Mouse (Mus musculus): ENCODE results near the gene Cfap221. TPM values are rescaled to one million over a fixed set of nuclear protein-coding genes. Genes with fewer than 3 reads are reported as not detected.

Gene Cfap221
- total and polyA plus RNA-seq, 2 experiments from 2014 or later = 0.25 TPM; not detected in 1

DNA sequence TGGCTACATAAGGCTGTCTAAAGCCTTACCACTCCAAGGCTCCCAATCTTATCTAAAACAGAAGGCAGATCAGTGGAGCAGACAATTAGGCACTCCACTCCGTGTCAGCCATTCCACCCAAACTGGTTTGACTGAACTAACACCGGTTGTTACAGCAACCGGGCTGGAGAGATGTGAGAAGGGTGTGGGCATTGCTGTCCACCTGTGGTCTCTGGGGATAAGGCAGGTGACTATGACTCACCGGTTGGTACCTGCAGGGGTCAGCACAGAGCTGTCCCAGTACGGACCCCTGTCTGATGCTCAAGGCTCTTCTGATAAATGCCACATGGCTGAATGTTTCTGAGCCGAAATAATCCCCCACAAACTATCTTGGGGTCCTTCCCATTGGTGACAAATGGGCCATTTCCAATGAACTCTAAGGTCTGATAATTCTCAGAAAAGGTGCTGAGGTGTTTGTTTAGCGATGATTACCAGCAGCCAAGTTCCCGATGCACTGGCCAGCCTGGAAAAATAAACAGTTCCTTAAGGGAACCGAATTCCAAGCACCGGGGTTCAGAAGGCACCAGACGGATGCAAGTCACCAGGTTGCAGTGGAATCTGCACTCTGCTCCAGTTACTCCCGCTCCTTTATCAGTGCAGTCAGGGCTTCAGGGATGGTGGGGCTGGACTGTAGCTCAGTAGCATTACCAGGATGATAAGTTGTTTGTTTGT, 31.1 kb downstream of the Cfap221 start:
- WGBS = 62% methylated on average over 12 of the region's 12 CpGs
- Histone ChIP-seq H3K9me3 (ENCODE audit: low read length) (no peaks in the 10 kb centered on the region), H3K27ac (no peak overlapping the region), H3K4me1 (ENCODE audit: insufficient read depth, low read length) (no peaks in the 10 kb centered on the region), H3K4me2 (ENCODE audit: low read depth, low read length) (no peak overlapping the region), H3K9ac (replicated peaks; ENCODE audit: low read length) (no peak overlapping the region), H3K4me3 (ENCODE audit: low read length) (no peak overlapping the region), H3K27me3 (ENCODE audit: insufficient read depth, low read length) (no peaks in the 10 kb centered on the region), H3K36me3 (ENCODE audit: insufficient read depth, low read length) (no peaks in the 10 kb centered on the region)
- DNase-seq (ENCODE audit: low spot score) = no peak
- TF ChIP-seq CTCF (IDR thresholded peaks at IDR 0.05; ENCODE audit: low read depth) = no peak
- no peak for ATAC-seq

DNA sequence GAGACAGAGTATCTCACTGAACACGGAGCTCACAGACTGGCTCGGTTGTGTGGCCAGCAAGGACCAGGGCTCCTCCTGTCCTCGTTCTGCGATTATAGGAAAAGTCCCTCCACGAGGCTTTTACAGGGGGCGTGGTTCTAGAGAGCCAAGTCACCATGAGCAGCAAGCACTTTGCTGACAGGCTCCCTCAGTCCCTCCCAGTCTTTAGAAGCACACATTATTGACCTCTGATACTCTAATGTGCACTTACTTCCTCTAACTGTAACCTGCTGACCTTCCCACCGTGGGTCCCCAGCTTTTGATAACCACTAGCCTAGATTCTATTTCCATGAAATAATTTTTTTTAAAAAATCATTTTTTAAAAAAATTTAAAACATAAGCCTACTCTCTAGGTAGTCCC, 37.1 kb downstream of the Cfap221 start:
- Histone ChIP-seq H3K4me2 (ENCODE audit: low read depth, low read length) (no peak overlapping the region), H3K36me3 (ENCODE audit: insufficient read depth, low read length) (no peaks in the 10 kb centered on the region), H3K4me1 (ENCODE audit: insufficient read depth, low read length) (no peaks in the 10 kb centered on the region), H3K27ac (no peak overlapping the region), H3K9ac (replicated peaks; ENCODE audit: low read length) (no peak overlapping the region), H3K27me3 (ENCODE audit: insufficient read depth, low read length) (no peaks in the 10 kb centered on the region), H3K9me3 (ENCODE audit: low read length) (no peaks in the 10 kb centered on the region), H3K4me3 (ENCODE audit: low read length) (no peak overlapping the region)
- no peak for DNase-seq (ENCODE audit: low spot score)
- WGBS = 72% methylated on average over 7 of the region's 7 CpGs
- no peak for ATAC-seq
- TF ChIP-seq CTCF (IDR thresholded peaks at IDR 0.05; ENCODE audit: low read depth) = no peak

DNA sequence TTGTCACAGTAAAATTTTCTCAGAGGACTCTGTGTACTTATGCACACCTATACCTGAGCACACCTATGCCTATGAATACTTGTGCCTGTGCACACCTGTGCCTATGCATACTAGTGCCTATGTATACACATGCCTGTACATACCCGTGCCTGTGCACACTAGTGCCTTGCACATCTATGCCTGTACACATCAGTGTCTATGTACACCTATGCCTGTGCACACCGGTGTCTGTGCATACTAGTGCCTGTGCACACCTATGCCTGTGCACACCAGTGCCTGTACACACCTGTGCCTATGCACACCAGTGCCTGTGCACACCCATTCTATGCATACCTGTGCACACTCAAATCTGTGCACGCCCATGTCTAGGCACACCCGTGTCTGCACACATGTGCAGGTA, 37.6 kb downstream of the Cfap221 start:
- no peak for TF ChIP-seq CTCF (IDR thresholded peaks at IDR 0.05; ENCODE audit: low read depth)
- DNase-seq (ENCODE audit: low spot score) = no peak
- WGBS = 97% methylated on average over 4 of the region's 4 CpGs
- no peak overlapping the region for H3K27ac ChIP-seq
- no peak overlapping the region for H3K9ac ChIP-seq (replicated peaks; ENCODE audit: low read length)
- no peaks in the 10 kb centered on the region for H3K27me3 ChIP-seq (ENCODE audit: insufficient read depth, low read length)
- no peaks in the 10 kb centered on the region for H3K36me3 ChIP-seq (ENCODE audit: insufficient read depth, low read length)
- H3K9me3 ChIP-seq (ENCODE audit: low read length) = no peaks in the 10 kb centered on the region
- ATAC-seq = 0 out of 2 replicates have a peak, but pooled peaks have one; percentile 36
- no peak overlapping the region for H3K4me3 ChIP-seq (ENCODE audit: low read length)
- H3K4me2 ChIP-seq (ENCODE audit: low read depth, low read length) = no peak overlapping the region
- no peaks in the 10 kb centered on the region for H3K4me1 ChIP-seq (ENCODE audit: insufficient read depth, low read length)

DNA sequence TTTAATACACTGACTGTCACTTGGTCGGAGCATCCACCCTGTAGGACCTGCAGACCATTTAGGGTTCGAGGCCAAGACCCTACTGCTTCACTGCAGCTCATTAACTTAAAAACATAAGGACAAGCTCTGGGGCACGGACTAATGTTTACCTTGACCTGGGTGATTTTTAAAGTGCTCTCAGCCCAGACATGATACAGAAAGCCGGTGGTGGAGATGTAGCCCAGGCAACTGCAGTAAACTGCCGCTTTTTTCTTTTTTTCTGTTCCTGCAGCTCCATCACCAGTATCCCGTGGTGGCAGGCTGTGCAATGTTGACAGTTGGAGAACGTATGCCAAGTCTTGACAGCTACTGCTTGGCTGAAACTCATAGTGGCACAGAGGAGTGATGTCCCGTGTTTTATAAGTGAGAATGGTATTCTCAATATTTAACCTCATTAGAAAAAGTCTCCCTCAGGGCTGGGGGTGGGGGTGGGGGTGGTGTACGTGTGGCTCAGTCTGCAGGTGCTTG, 39.3 kb downstream of the Cfap221 start:
- H3K4me1 ChIP-seq (ENCODE audit: insufficient read depth, low read length) = no peaks in the 10 kb centered on the region
- H3K4me3 ChIP-seq (ENCODE audit: low read length) = no peak overlapping the region
- WGBS = 35% methylated on average over 9 of the region's 9 CpGs
- H3K4me2 ChIP-seq (ENCODE audit: low read depth, low read length) = no peak overlapping the region
- TF ChIP-seq CTCF (IDR thresholded peaks at IDR 0.05; ENCODE audit: low read depth) = no peak
- H3K36me3 ChIP-seq (ENCODE audit: insufficient read depth, low read length) = no peaks in the 10 kb centered on the region
- H3K27me3 ChIP-seq (ENCODE audit: insufficient read depth, low read length) = no peaks in the 10 kb centered on the region
- ATAC-seq = peak; percentile 64; the same call in 1 of the 2 replicates
- H3K9me3 ChIP-seq (ENCODE audit: low read length) = no peaks in the 10 kb centered on the region
- no peak overlapping the region for H3K27ac ChIP-seq
- no peak overlapping the region for H3K9ac ChIP-seq (replicated peaks; ENCODE audit: low read length)
- DNase-seq (ENCODE audit: low spot score) = peak; percentile 77

DNA sequence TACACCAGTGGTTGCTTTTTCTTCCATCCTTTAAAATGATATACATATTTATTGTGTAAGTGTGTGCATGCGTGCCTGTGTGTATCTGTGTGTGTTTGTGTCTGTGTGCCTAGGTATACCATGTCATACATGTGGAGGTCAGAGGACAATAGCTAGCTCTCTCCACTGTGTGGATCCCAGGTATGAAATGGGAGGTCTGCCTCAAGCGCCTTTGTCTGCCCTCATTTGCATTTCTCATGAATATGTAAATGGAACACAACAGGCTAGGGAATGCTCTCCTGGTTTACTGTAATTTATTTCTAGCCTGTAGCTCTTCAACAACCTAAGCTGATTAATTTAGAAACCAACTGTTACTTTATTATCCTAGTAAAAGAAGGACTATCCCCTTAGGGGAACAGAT, 42.4 kb downstream of the Cfap221 start:
- Histone ChIP-seq H3K9me3 (ENCODE audit: low read length) (no peaks in the 10 kb centered on the region), H3K4me3 (ENCODE audit: low read length) (no peak overlapping the region), H3K36me3 (ENCODE audit: insufficient read depth, low read length) (no peaks in the 10 kb centered on the region), H3K27me3 (ENCODE audit: insufficient read depth, low read length) (no peaks in the 10 kb centered on the region), H3K27ac (no peak overlapping the region), H3K9ac (replicated peaks; ENCODE audit: low read length) (no peak overlapping the region), H3K4me2 (ENCODE audit: low read depth, low read length) (no peak overlapping the region), H3K4me1 (ENCODE audit: insufficient read depth, low read length) (no peaks in the 10 kb centered on the region)
- WGBS = 50% methylated on average over 2 of the region's 2 CpGs
- ATAC-seq (peak; percentile 37; the same call in 1 of the 2 replicates), DNase-seq (ENCODE audit: low spot score) (no peak)
- no peak for TF ChIP-seq CTCF (IDR thresholded peaks at IDR 0.05; ENCODE audit: low read depth)

DNA sequence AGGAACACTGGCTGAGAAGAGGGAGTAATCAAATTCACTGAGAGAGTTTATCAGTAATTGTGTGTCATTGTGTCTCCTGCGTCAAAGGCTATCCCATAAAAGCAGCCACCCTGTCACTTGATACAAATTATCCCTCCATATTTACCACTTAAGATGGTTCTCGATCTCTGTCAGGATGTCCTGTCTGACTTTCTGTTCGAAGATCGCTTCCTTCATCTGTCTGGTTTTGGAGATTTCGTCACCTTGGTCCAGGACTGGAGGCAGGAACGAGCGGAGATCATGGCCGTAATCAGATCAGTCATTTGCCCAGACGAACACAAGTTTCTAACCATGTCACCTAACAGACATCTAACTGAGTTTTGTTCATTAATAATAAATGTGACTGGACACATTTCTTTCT, 43.6 kb downstream of the Cfap221 start:
- Histone ChIP-seq H3K4me2 (ENCODE audit: low read depth, low read length) (no peak overlapping the region), H3K9ac (replicated peaks; ENCODE audit: low read length) (no peak overlapping the region), H3K4me3 (ENCODE audit: low read length) (no peak overlapping the region), H3K36me3 (ENCODE audit: insufficient read depth, low read length) (no peaks in the 10 kb centered on the region), H3K27ac (no peak overlapping the region), H3K27me3 (ENCODE audit: insufficient read depth, low read length) (no peaks in the 10 kb centered on the region), H3K9me3 (ENCODE audit: low read length) (no peaks in the 10 kb centered on the region), H3K4me1 (ENCODE audit: insufficient read depth, low read length) (no peaks in the 10 kb centered on the region)
- DNase-seq (ENCODE audit: low spot score) = no peak
- no peak for ATAC-seq
- no peak for TF ChIP-seq CTCF (IDR thresholded peaks at IDR 0.05; ENCODE audit: low read depth)
- 90% methylated on average over 9 of the region's 9 CpGs for WGBS

DNA sequence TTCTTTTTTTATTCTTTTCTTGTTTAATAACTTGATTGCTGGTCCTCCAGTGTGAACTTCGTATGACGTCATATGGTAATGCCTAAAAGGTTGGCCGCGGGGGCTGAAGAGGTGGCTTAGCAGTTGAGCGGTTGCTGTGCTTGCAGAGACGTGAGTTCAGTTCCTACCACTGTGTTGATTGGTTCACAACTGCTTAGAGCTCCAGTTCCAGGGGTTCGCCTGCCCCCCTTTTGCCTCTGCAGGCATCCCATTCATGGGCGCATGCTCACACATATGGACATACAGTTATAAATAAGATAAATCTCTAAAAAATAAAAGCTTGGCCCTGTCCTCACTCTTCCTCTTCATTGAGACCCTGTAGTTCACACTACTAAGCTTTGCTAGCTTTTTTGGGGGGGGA, 46.9 kb downstream of the Cfap221 start:
- H3K27ac ChIP-seq = no peak overlapping the region
- no peak for TF ChIP-seq CTCF (IDR thresholded peaks at IDR 0.05; ENCODE audit: low read depth)
- no peak overlapping the region for H3K4me2 ChIP-seq (ENCODE audit: low read depth, low read length)
- H3K9ac ChIP-seq (replicated peaks; ENCODE audit: low read length) = no peak overlapping the region
- no peaks in the 10 kb centered on the region for H3K27me3 ChIP-seq (ENCODE audit: insufficient read depth, low read length)
- H3K36me3 ChIP-seq (ENCODE audit: insufficient read depth, low read length) = no peaks in the 10 kb centered on the region
- ATAC-seq (no peak), DNase-seq (ENCODE audit: low spot score) (no peak)
- H3K9me3 ChIP-seq (ENCODE audit: low read length) = no peaks in the 10 kb centered on the region
- H3K4me1 ChIP-seq (ENCODE audit: insufficient read depth, low read length) = no peaks in the 10 kb centered on the region
- H3K4me3 ChIP-seq (ENCODE audit: low read length) = no peak overlapping the region
- 96% methylated on average over 8 of the region's 8 CpGs for WGBS

Measured in hindbrain, postnatal 0 days (tissue).